22 mouse cellular contexts compared by ENCODE assay signal in genomic region chr5:124134261-124134660, GRCm38 (mm10). TPM values are rescaled to one million over a fixed set of nuclear protein-coding genes. Genes with fewer than 3 reads are reported as not detected.
DNase-seq lines count a peak whose midpoint lies in the region; ATAC-seq and TF ChIP-seq lines count a peak whose summit lies in the region.
"Had no signal": no experiment of that assay in that cellular context is flagged by ENCODE, and none has a peak within 500 bp of the region (broad histone marks: within the 10 kb centered on the region; RNA-seq: fewer than 3 reads in every experiment).

No protein-coding gene starts in this region.

- H3K27ac ChIP-seq in hindbrain, embryonic 16.5 days (ENCODE audit: low read depth, low read length): no peak overlapping the region
- no peak overlapping the region for H3K27ac ChIP-seq in hindbrain, embryonic 11.5 days (ENCODE audit: low read depth, low read length)
- no peak overlapping the region for H3K27ac ChIP-seq in hindbrain, postnatal 0 days
- H3K27ac ChIP-seq in hindbrain, embryonic 10.5 days: no peak overlapping the region
- H3K27ac ChIP-seq in layer of hippocampus, adult 2 months: peak overlapping the region; percentile 16; the same call in 1 of the 2 replicates
- H3K27ac ChIP-seq in midbrain, postnatal 0 days (ENCODE audit: low read depth, low read length): no peak overlapping the region
- H3K27ac ChIP-seq in midbrain, embryonic 10.5 days (replicated peaks): no peak overlapping the region

- H3K4me2 ChIP-seq in hindbrain, embryonic 16.5 days (ENCODE audit: low read length): no peak overlapping the region
- H3K4me2 ChIP-seq in hindbrain, embryonic 11.5 days (replicated peaks; ENCODE audit: low read depth, low read length): no peak overlapping the region
- H3K4me2 ChIP-seq in hindbrain, postnatal 0 days (ENCODE audit: low read depth, low read length): no peak overlapping the region
- H3K4me2 ChIP-seq in midbrain, postnatal 0 days (ENCODE audit: low read depth, low read length, poor library complexity, severe bottlenecking): no peak overlapping the region

- no peak for DNase-seq in hindbrain, embryonic 11.5 days (ENCODE audit: low spot score)
- peak; percentile 56 for DNase-seq in hindbrain, postnatal 0 days (ENCODE audit: low spot score)
- DNase-seq in hindbrain, embryonic 10.5 days (ENCODE audit: low spot score): no peak
- no peak for DNase-seq in layer of hippocampus, adult 2 months (ENCODE audit: low spot score in 2 of 2)
- DNase-seq in layer of hippocampus, postnatal 25 days (ENCODE audit: extremely low spot score in 1 of 2, low spot score in 1 of 2): no peak
- peak; percentile 68 for DNase-seq in midbrain, postnatal 0 days (ENCODE audit: low spot score)
- DNase-seq in midbrain, embryonic 10.5 days (ENCODE audit: low spot score): no peak
- DNase-seq: adrenal gland, adult 2 months; adrenal gland, adult 8-10 months; adrenal gland, postnatal 10 days; adrenal gland, postnatal 14 days; adrenal gland, postnatal 25 days; adrenal gland, postnatal 36 days; B cell, adult 2 months; cerebellum, adult 11 months; cerebellum, adult 11-12 months had no signal

- TF ChIP-seq CTCF in hindbrain, postnatal 0 days (IDR thresholded peaks at IDR 0.05; ENCODE audit: low read depth): 0 out of 2 replicates have a peak, but pooled peaks have one; percentile 1
- no peak for TF ChIP-seq CTCF in layer of hippocampus, adult 2 months (conservative IDR thresholded peaks at IDR 0.05)
- no peak for TF ChIP-seq CTCF in midbrain, postnatal 0 days (IDR thresholded peaks at IDR 0.05)

- 74% methylated on average over 5 of the region's 5 CpGs for WGBS in hindbrain, embryonic 16.5 days
- WGBS in hindbrain, embryonic 11.5 days: 89% methylated on average over 5 of the region's 5 CpGs
- 57% methylated on average over 5 of the region's 5 CpGs for WGBS in hindbrain, postnatal 0 days
- 89% methylated on average over 5 of the region's 5 CpGs for WGBS in hindbrain, embryonic 10.5 days
- 87% methylated on average over 5 of the region's 5 CpGs for WGBS in midbrain, postnatal 0 days
- WGBS in midbrain, embryonic 10.5 days: 87% methylated on average over 5 of the region's 5 CpGs

- peak; percentile 37; the same call in 1 of the 2 replicates for ATAC-seq in hindbrain, embryonic 16.5 days
- no peak for ATAC-seq in hindbrain, embryonic 11.5 days (ENCODE audit: low FRiP score)
- ATAC-seq in hindbrain, postnatal 0 days: no peak
- ATAC-seq in midbrain, postnatal 0 days (ENCODE audit: low FRiP score): no peak
- ATAC-seq: activated CD4-positive, CD25-positive, alpha-beta regulatory T cell, adult 4 months; CD4-positive, CD25-positive, alpha-beta regulatory T cell, adult 4 months; Patski had no signal

- no peaks in the 10 kb centered on the region; the same call in 1 of the 2 replicates for H3K4me1 ChIP-seq in hindbrain, embryonic 16.5 days (ENCODE audit: control insufficient read depth, insufficient read depth, low read depth, low read length)
- H3K4me1 ChIP-seq in hindbrain, embryonic 11.5 days (replicated peaks; ENCODE audit: control insufficient read depth, insufficient read depth, low read length): no peaks in the 10 kb centered on the region
- H3K4me1 ChIP-seq in hindbrain, postnatal 0 days (ENCODE audit: insufficient read depth, low read length): no peaks in the 10 kb centered on the region
- H3K4me1 ChIP-seq in hindbrain, embryonic 10.5 days (replicated peaks): no peaks in the 10 kb centered on the region
- H3K4me1 ChIP-seq in midbrain, postnatal 0 days (ENCODE audit: insufficient read depth, low read length): no peaks in the 10 kb centered on the region
- no peaks in the 10 kb centered on the region for H3K4me1 ChIP-seq in midbrain, embryonic 10.5 days

- no peak overlapping the region for H3K4me3 ChIP-seq in hindbrain, embryonic 16.5 days (ENCODE audit: low read length)
- H3K4me3 ChIP-seq in hindbrain, embryonic 11.5 days (ENCODE audit: low read depth, low read length): no peak overlapping the region
- H3K4me3 ChIP-seq in hindbrain, postnatal 0 days (ENCODE audit: low read length): no peak overlapping the region
- H3K4me3 ChIP-seq in hindbrain, embryonic 10.5 days: no peak overlapping the region
- H3K4me3 ChIP-seq in layer of hippocampus, adult 2 months: no peak overlapping the region
- no peak overlapping the region for H3K4me3 ChIP-seq in midbrain, postnatal 0 days (ENCODE audit: low read depth, low read length)
- no peak overlapping the region for H3K4me3 ChIP-seq in midbrain, embryonic 10.5 days

- H3K36me3 ChIP-seq in hindbrain, embryonic 16.5 days (ENCODE audit: control insufficient read depth, insufficient read depth, low read length): peaks cover 24% of the 10 kb centered on the region
- no peaks in the 10 kb centered on the region for H3K36me3 ChIP-seq in hindbrain, embryonic 11.5 days (ENCODE audit: control insufficient read depth, insufficient read depth, low read length)
- H3K36me3 ChIP-seq in hindbrain, postnatal 0 days (ENCODE audit: insufficient read depth, low read length): peaks cover 38% of the 10 kb centered on the region; the same call in 1 of the 2 replicates
- peaks cover 63% of the 10 kb centered on the region for H3K36me3 ChIP-seq in hindbrain, embryonic 10.5 days
- H3K36me3 ChIP-seq in midbrain, postnatal 0 days (ENCODE audit: insufficient read depth, low read length): peaks cover 69% of the 10 kb centered on the region
- H3K36me3 ChIP-seq in midbrain, embryonic 10.5 days: peaks cover 64% of the 10 kb centered on the region

- H3K27me3 ChIP-seq in hindbrain, embryonic 16.5 days (replicated peaks; ENCODE audit: control insufficient read depth, insufficient read depth, low read length): no peaks in the 10 kb centered on the region
- no peaks in the 10 kb centered on the region for H3K27me3 ChIP-seq in hindbrain, embryonic 11.5 days (ENCODE audit: control insufficient read depth, insufficient read depth, low read length)
- no peaks in the 10 kb centered on the region for H3K27me3 ChIP-seq in hindbrain, postnatal 0 days (ENCODE audit: insufficient read depth, low read length)
- H3K27me3 ChIP-seq in hindbrain, embryonic 10.5 days (ENCODE audit: insufficient read depth, poor library complexity, severe bottlenecking): no peaks in the 10 kb centered on the region
- H3K27me3 ChIP-seq in midbrain, postnatal 0 days (ENCODE audit: insufficient read depth, low read length): no peaks in the 10 kb centered on the region
- H3K27me3 ChIP-seq in midbrain, embryonic 10.5 days (ENCODE audit: low read depth, poor library complexity, severe bottlenecking): no peaks in the 10 kb centered on the region
- H3K27me3 ChIP-seq: CH12.LX, Patski had no signal

- no peaks in the 10 kb centered on the region for H3K9me3 ChIP-seq in hindbrain, embryonic 16.5 days (ENCODE audit: control insufficient read depth, low read length)
- no peaks in the 10 kb centered on the region for H3K9me3 ChIP-seq in hindbrain, embryonic 11.5 days (ENCODE audit: control insufficient read depth, low read length)
- H3K9me3 ChIP-seq in hindbrain, postnatal 0 days (ENCODE audit: low read length): no peaks in the 10 kb centered on the region
- H3K9me3 ChIP-seq in hindbrain, embryonic 10.5 days: no peaks in the 10 kb centered on the region
- no peaks in the 10 kb centered on the region for H3K9me3 ChIP-seq in midbrain, postnatal 0 days (ENCODE audit: low read length)
- H3K9me3 ChIP-seq in midbrain, embryonic 10.5 days (replicated peaks): no peaks in the 10 kb centered on the region
- H3K9me3 ChIP-seq: G1E had no signal

- no peak overlapping the region for H3K9ac ChIP-seq in hindbrain, embryonic 16.5 days (ENCODE audit: low read depth, low read length)
- H3K9ac ChIP-seq in hindbrain, embryonic 11.5 days (ENCODE audit: low read depth, low read length): no peak overlapping the region
- no peak overlapping the region for H3K9ac ChIP-seq in hindbrain, postnatal 0 days (replicated peaks; ENCODE audit: low read length)
- H3K9ac ChIP-seq in midbrain, postnatal 0 days (replicated peaks; ENCODE audit: low read length, poor library complexity, severe bottlenecking): no peak overlapping the region

RNA-seq across cellular contexts. Expression of gene Arl6ip4, which starts 18.4 kb away (rescaled TPM):
- polyA plus RNA-seq in hindbrain, embryonic 16.5 days (2015; fragmentation: Nextera tagmentation; extraction: Ambion mirVana): 75.3 and 81.1 TPM in 2 replicates
- polyA plus RNA-seq in hindbrain, embryonic 11.5 days (2014; fragmentation: Nextera tagmentation; extraction: Ambion mirVana): 80.8 and 91.5 TPM in 2 replicates
- total RNA-seq in hindbrain, postnatal 0 days (2014; rRNA removed): 32.5 and 45.2 TPM in 2 replicates
- polyA plus RNA-seq in hindbrain, postnatal 0 days (2015; fragmentation: Nextera tagmentation; extraction: Ambion mirVana): 115 and 121 TPM in 2 replicates
- polyA plus RNA-seq in hindbrain, embryonic 10.5 days (2016; fragmentation: Nextera tagmentation; extraction: Ambion mirVana): 117 and 126 TPM in 2 replicates
- 10 to 100 TPM; 49.8 to 52.2 TPM for total RNA-seq in layer of hippocampus, adult 2 months (2021)
- total RNA-seq in layer of hippocampus, postnatal 25 days (2021): 10 to 100 TPM; 44.9 to 45.8 TPM
- 40.8 and 47.3 TPM in 2 replicates for total RNA-seq in midbrain, postnatal 0 days (2014; rRNA removed)
- 120 and 124 TPM in 2 replicates for polyA plus RNA-seq in midbrain, postnatal 0 days (2015; fragmentation: Nextera tagmentation; extraction: Ambion mirVana)
- 123 and 132 TPM in 2 replicates for polyA plus RNA-seq in midbrain, embryonic 10.5 days (2016; fragmentation: Nextera tagmentation; extraction: Ambion mirVana)

RNA-seq across cellular contexts. Expression of gene Ogfod2, which starts 22.2 kb away (rescaled TPM):
- polyA plus RNA-seq in hindbrain, embryonic 16.5 days (2015; fragmentation: Nextera tagmentation; extraction: Ambion mirVana): 41.9 and 44.2 TPM in 2 replicates
- 13.1 and 13.3 TPM in 2 replicates for polyA plus RNA-seq in hindbrain, embryonic 11.5 days (2014; fragmentation: Nextera tagmentation; extraction: Ambion mirVana)
- 52.0 and 110 TPM in 2 replicates for total RNA-seq in hindbrain, postnatal 0 days (2014; rRNA removed)
- polyA plus RNA-seq in hindbrain, postnatal 0 days (2015; fragmentation: Nextera tagmentation; extraction: Ambion mirVana): 36.0 and 38.2 TPM in 2 replicates
- 20.9 and 23.9 TPM in 2 replicates for polyA plus RNA-seq in hindbrain, embryonic 10.5 days (2016; fragmentation: Nextera tagmentation; extraction: Ambion mirVana)
- 10 to 100 TPM; 32.7 to 38.7 TPM for total RNA-seq in layer of hippocampus, adult 2 months (2021)
- total RNA-seq in layer of hippocampus, postnatal 25 days (2021): 10 to 100 TPM; 33.9 to 35.0 TPM
- 54.5 and 70.4 TPM in 2 replicates for total RNA-seq in midbrain, postnatal 0 days (2014; rRNA removed)
- polyA plus RNA-seq in midbrain, postnatal 0 days (2015; fragmentation: Nextera tagmentation; extraction: Ambion mirVana): 36.2 and 39.5 TPM in 2 replicates
- 18.1 TPM in 2 replicates for polyA plus RNA-seq in midbrain, embryonic 10.5 days (2016; fragmentation: Nextera tagmentation; extraction: Ambion mirVana)

RNA-seq across cellular contexts. Expression of gene Abcb9, which starts 38.7 kb away (rescaled TPM):
- 27.2 and 28.1 TPM in 2 replicates for polyA plus RNA-seq in hindbrain, embryonic 16.5 days (2015; fragmentation: Nextera tagmentation; extraction: Ambion mirVana)
- 0.71 and 0.76 TPM in 2 replicates for polyA plus RNA-seq in hindbrain, embryonic 11.5 days (2014; fragmentation: Nextera tagmentation; extraction: Ambion mirVana)
- 69.3 and 71.2 TPM in 2 replicates for total RNA-seq in hindbrain, postnatal 0 days (2014; rRNA removed)
- 30.8 and 34.5 TPM in 2 replicates for polyA plus RNA-seq in hindbrain, postnatal 0 days (2015; fragmentation: Nextera tagmentation; extraction: Ambion mirVana)
- 1.3 and 1.9 TPM in 2 replicates for polyA plus RNA-seq in hindbrain, embryonic 10.5 days (2016; fragmentation: Nextera tagmentation; extraction: Ambion mirVana)
- total RNA-seq in layer of hippocampus, adult 2 months (2021): 10 to 100 TPM; 27.0 to 31.7 TPM
- total RNA-seq in layer of hippocampus, postnatal 25 days (2021): 10 to 100 TPM; 29.3 to 33.8 TPM
- total RNA-seq in midbrain, postnatal 0 days (2014; rRNA removed): 41.7 and 42.1 TPM in 2 replicates
- polyA plus RNA-seq in midbrain, postnatal 0 days (2015; fragmentation: Nextera tagmentation; extraction: Ambion mirVana): 29.6 and 30.1 TPM in 2 replicates
- 0.54 and 1.1 TPM in 2 replicates for polyA plus RNA-seq in midbrain, embryonic 10.5 days (2016; fragmentation: Nextera tagmentation; extraction: Ambion mirVana)

Comparison
In these comparisons a context has a peak if more than half of its experiments do, and no peak if none do; other contexts are left out.
1. DNase-seq: peak in hindbrain, postnatal 0 days (single experiment) and midbrain, postnatal 0 days (single experiment); none in hindbrain, embryonic 11.5 days (single experiment), hindbrain, embryonic 10.5 days (single experiment), layer of hippocampus, adult 2 months (0 of 2), layer of hippocampus, postnatal 25 days (0 of 2) and midbrain, embryonic 10.5 days (single experiment).